Mouse (Mus musculus): Measurements from ENCODE around the gene Trpm4.
"Not testable (repeated sequence)": the region's sequence is repeated elsewhere in the genome, so short reads cannot be mapped to it uniquely, and the experiment has no call there.

The Trpm4 gene

GRCm38 (mm10) chr7:45255822-45256221, 77.8 kb downstream of the Trpm4 start:
- not testable (repeated sequence) for DNase-seq (ENCODE audit: low spot score in 2 of 2)

- no peak for DNase-seq (ENCODE audit: low spot score in 2 of 2)
These were observed 79.8 kb downstream of the Trpm4 start for GRCm38 (mm10) chr7:45253806-45254205.
